Mouse (Mus musculus) left cerebral cortex, adult 2 months (tissue): Measurements from ENCODE around the gene Lcn2. TPM values are rescaled to one million over a fixed set of nuclear protein-coding genes. Genes with fewer than 3 reads are reported as not detected.

Experiments used
- DNase-seq, 2 experiments: peaks; one replicate each; pipeline ENCODE4 v3.0.0; 2021 to 2022; ENCODE audit warnings: low spot score in 2 of 2, mixed read lengths in 1 of 2; ENCODE audit errors: extremely low spot score in 1 of 2
- H3K27ac ChIP-seq: fragments of 200-600 bp; 2 replicates; pipeline ENCODE4 v1.8.1; 2022
- H3K4me3 ChIP-seq: fragments of 200-600 bp; 2 replicates; pipeline ENCODE4 v1.8.1; 2022
- CTCF ChIP-seq: fragments of 200-600 bp; IDR thresholded peaks from 2 replicates; pipeline ENCODE4 v1.8.1; 2022; ENCODE audit warnings: antibody characterized with exemption, mild to moderate bottlenecking, moderate library complexity
- intact Hi-C: fragments of 180-260 bp; cut with DNase I; formaldehyde crosslinking; loops from one replicate; pipeline ENCODE4 v1.15.1; 2025
- total RNA-seq, 2 experiments: library from RNA; stranded (reverse); gene quantifications; 2 replicates each; pipeline ENCODE4 v1.2.3; 2021

Gene Lcn2
- total RNA-seq, 2 experiments from 2014 or later = 0.44 to 19.4 TPM

- intact Hi-C loops = no loop called here
- peak overlapping the region; percentile 99 for H3K27ac ChIP-seq
- no peak for DNase-seq
- peak overlapping the region; percentile 92 for H3K4me3 ChIP-seq
- no peak for TF ChIP-seq CTCF
Measured at GRCm38 (mm10) chr2:32349625-32350255, 38.3 kb downstream of the Lcn2 start.

DNA sequence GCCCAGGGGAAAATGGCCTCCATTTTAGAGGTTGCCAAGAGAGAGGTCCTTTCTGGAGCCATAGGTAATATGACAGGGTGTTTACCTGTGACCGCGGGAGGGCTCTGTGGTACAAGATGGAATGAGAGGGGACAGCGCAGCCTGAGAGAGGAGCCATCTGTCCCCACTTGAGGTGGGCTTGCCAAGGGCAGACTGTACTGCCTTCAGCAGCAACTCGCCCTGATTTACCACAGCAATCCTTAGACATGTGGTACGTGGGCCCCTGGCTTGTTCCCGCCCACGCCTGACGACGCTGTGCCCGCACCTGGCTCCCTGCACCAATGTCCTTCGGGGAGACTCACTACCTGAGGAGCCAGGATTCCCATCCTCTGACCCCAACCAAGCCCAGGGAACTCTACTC lies 39.7 kb downstream of the Lcn2 start:
- Histone ChIP-seq H3K27ac (peak overlapping the region; percentile 99), H3K4me3 (peak overlapping the region; percentile 92)
- intact Hi-C loops = no loop called here
- peak in 1 of 2 experiments; percentile 69 for DNase-seq
- no peak for TF ChIP-seq CTCF

GRCm38 (mm10) chr2:32347019-32347418 lies 41.0 kb downstream of the Lcn2 start:
- TF ChIP-seq CTCF = no peak
- Histone ChIP-seq H3K27ac (peak overlapping the region; percentile 99), H3K4me3 (no peak overlapping the region; the same call in 1 of the 2 replicates)
- intact Hi-C loops = no loop called here
- no peak for DNase-seq

DNA sequence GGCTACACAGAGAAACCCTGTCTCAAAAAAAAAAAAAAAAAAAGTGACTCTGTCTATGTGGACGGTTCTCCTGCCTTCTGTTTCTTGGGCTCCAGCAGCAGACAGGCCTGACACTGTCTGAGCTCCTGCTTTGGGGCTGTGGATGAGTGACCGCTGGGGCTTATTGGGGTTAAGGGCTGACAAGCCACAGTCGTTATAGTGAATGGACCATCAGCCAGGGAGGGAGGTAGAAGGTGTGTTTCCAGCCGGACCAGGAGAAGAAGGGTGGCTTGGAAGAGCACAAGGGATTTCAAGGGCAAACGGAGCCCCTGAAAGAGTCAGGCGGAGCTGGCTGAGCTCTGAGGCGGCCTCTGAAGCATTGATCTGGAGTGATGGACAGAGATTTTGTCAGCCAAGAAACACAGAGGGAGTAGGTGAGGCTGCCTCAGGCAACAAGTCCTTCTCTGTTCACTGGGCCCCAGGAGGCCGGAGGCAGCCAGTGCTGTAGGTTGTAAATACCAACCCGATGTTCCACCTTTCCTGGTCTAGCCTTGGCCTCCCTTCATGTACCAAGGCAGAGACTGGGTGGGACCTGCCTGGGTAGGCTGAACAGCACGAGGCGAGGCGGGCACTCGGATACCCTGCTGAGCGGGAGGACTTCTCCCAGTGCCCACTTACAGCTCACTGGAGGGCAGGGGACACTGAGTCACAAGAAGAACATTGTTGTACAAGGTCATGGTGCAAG lies 43.3 kb downstream of the Lcn2 start:
- DNase-seq = no peak
- no peak for TF ChIP-seq CTCF
- Histone ChIP-seq H3K27ac (peak overlapping the region; percentile 96), H3K4me3 (no peak overlapping the region; the same call in 1 of the 2 replicates)
- intact Hi-C loops = loop anchor here (1.0 kb wide), 1 partner anchor 31 kb away; no protein-coding TSS in a partner anchor

GRCm38 (mm10) chr2:32344056-32344455 lies 44.0 kb downstream of the Lcn2 start:
- Histone ChIP-seq H3K4me3 (no peak overlapping the region), H3K27ac (peak overlapping the region; percentile 96)
- no peak for TF ChIP-seq CTCF
- peak in 1 of 2 experiments; percentile 82 for DNase-seq
- intact Hi-C loops = loop anchor here (1.0 kb wide), 1 partner anchor 31 kb away; no protein-coding TSS in a partner anchor

GRCm38 (mm10) chr2:32343351-32343671 lies 44.7 kb downstream of the Lcn2 start:
- H3K27ac ChIP-seq = peak overlapping the region; percentile 96
- intact Hi-C loops = no loop called here

DNA sequence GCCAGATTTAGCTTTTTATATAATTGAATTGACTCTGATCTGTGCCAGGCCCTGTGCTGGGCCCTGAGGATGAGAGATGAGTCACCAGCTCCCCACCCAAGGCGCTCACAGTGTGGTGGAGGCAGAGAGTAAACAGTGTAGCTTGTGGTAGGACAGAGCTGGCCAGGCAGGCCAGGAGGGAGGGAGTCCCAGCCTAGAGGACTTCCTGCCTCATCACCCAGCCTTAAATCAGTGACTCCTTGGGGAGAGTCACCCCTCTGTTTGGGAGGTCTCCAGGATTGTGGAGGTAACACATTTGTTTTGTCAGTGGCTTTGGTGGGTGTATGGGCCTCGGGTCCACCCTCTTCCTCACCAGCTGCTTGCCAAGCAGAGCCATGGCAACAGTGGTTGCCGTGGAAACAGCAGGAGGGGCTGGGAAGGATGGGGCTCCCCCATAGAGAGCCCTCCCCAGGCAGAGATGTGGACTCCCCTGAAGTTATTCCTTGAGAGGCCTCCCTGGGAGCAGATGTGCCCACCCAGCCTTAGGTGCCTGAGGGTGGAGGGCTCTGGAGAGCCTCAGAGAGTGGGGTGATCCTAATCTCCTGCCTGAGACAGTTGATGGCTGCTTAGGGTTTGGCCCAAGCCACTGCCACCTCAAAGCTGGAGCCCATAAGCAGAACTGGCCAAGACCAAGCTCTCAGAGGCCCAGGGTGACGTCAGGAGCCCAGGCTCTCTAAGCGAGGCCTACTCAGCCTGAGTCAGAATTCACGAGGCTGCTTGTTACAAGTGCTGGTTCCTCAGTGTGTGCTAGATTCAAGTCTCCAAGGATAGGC lies 45.3 kb downstream of the Lcn2 start:
- peak; percentile 72 to 80 for DNase-seq
- intact Hi-C loops = no loop called here
- H3K27ac ChIP-seq = peak overlapping the region; percentile 96
- TF ChIP-seq CTCF = no peak
- no peak overlapping the region for H3K4me3 ChIP-seq

More at GRCm38 (mm10) chr2:32343351-32343671, 44.7 kb downstream of the Lcn2 start:
- no peak for TF ChIP-seq CTCF
- DNase-seq = no peak
- H3K4me3 ChIP-seq = no peak overlapping the region

DNA sequence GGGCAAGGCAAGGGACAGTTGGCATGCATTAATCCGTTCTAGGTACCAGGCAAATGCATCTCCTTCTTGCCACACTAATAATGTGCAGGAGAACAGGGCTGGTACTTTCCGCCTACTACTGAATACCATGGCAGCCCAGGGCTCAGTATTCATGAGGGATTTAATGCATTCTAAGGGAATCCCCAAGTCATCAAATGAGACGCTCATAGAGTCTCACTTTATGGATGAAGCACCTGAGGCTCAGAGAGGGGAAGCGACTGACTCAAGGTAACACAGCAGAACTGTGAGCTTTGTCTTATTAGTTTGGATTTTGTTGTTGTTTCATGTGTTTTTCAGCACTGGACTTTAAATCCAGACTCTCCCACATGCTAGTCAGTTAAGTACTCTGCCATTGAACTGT lies 46.0 kb downstream of the Lcn2 start:
- H3K4me3 ChIP-seq = no peak overlapping the region
- DNase-seq = no peak
- peak overlapping the region; percentile 96 for H3K27ac ChIP-seq
- intact Hi-C loops = no loop called here
- no peak for TF ChIP-seq CTCF

- Histone ChIP-seq H3K4me3 (no peak overlapping the region), H3K27ac (peak overlapping the region; percentile 96)
- no peak for TF ChIP-seq CTCF
- no peak for DNase-seq
- intact Hi-C loops = no loop called here
Measured at GRCm38 (mm10) chr2:32341634-32341939, 46.5 kb downstream of the Lcn2 start.

GRCm38 (mm10) chr2:32340836-32341633 lies 47.0 kb downstream of the Lcn2 start:
- Histone ChIP-seq H3K27ac (peak overlapping the region; percentile 96), H3K4me3 (no peak overlapping the region)
- intact Hi-C loops = no loop called here
- no peak for TF ChIP-seq CTCF
- no peak for DNase-seq

DNA sequence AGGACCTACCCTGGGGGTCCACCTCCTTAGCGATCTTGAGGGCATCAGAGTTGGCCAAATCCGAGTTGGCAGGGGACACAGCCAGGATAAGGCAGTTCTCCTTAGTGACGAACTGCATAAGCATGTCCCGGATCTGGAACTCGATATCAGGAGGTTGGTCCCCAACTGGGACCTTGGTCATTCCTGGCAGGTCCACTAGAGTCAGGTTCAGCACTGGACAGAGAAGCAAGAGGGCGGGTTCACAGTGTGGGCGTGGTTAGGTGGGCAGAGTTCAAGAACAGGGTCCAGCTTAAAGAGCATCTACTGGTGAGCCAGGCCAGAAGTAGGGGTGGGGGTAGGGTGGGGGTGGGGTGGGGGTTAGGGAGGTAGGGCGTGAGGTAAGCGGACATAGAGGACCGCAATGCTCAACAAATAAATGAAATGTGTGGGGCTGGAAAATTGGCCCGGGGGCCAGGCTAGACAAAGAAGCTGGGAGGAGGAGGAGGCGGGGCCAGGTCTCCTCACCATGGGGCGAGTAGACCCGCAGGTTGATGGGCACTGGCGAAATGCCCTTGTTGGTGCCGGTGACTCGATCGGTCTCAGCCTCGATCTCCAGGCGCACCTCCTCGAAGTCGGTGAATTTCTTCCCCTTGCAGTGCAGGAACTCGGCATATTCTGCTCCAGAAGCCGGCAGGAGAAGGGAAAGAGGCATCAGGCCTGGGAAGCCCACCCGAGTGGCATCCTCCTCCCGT lies 48.0 kb downstream of the Lcn2 start:
- TF ChIP-seq CTCF = no peak
- intact Hi-C loops = no loop called here
- DNase-seq = no peak
- Histone ChIP-seq H3K4me3 (no peak overlapping the region), H3K27ac (peak overlapping the region; percentile 96)
